Mouse (Mus musculus) C2C12 (cell line): ENCODE data around the gene Ttc7.

Experiments
- CTCF ChIP-seq: IDR thresholded peaks from one replicate; pipeline ENCODE4 v1.5.1; 2011; ENCODE audit not compliant: control insufficient read depth, insufficient read depth, insufficient read length
- MAX ChIP-seq: IDR thresholded peaks from one replicate; pipeline ENCODE4 v1.6.1; 2011; ENCODE audit warnings: mild to moderate bottlenecking, control low read depth
- MYOD1 ChIP-seq: IDR thresholded peaks from one replicate; pipeline ENCODE4 v1.6.1; 2011; ENCODE audit warnings: low read depth; ENCODE audit not compliant: control insufficient read depth, insufficient read length
- USF1 ChIP-seq: IDR thresholded peaks from one replicate; pipeline ENCODE4 v1.6.1; 2011; ENCODE audit warnings: low read depth, mild to moderate bottlenecking, control low read depth, moderate library complexity

GRCm38 (mm10) chr17:87317947-87318346 lies 35.3 kb downstream of the Ttc7 start:
- no peak for TF ChIP-seq MAX
- TF ChIP-seq USF1 = no peak
- TF ChIP-seq CTCF = no peak
- no peak for TF ChIP-seq MYOD1
